Mouse (Mus musculus) forebrain, embryonic 15.5 days (tissue): ENCODE results near the gene Gimap9. TPM values are rescaled to one million over a fixed set of nuclear protein-coding genes. Genes with fewer than 3 reads are reported as not detected.
A peak's percentile ranks its signal among the peaks of the same experiment; 100 is the strongest.

ENCODE experiments used
- ATAC-seq: fragments of 200-750 bp; cut with Nextera tagmentation; replicated peaks from 2 replicates; pipeline ENCODE4 v1.8.0; 2017; ENCODE audit warnings: mild to moderate bottlenecking, moderate TSS enrichment, moderate library complexity
- H3K27ac ChIP-seq: fragments of 300-500 bp; sonication (generic); replicated peaks from 2 replicates; pipeline ENCODE4 v1.5.1; 2015; ENCODE audit warnings: mild to moderate bottlenecking, inconsistent platforms
- H3K27me3 ChIP-seq: fragments of 300-500 bp; sonication (generic); 2 replicates; pipeline ENCODE4 v1.6.1; 2015; ENCODE audit warnings: inconsistent platforms
- H3K36me3 ChIP-seq: fragments of 300-500 bp; sonication (generic); 2 replicates; pipeline ENCODE4 v1.6.1; 2015; ENCODE audit warnings: mild to moderate bottlenecking, inconsistent platforms
- H3K4me1 ChIP-seq: fragments of 300-500 bp; sonication (generic); 2 replicates; pipeline ENCODE4 v1.6.1; 2015; ENCODE audit warnings: inconsistent platforms
- H3K4me2 ChIP-seq: fragments of 300-500 bp; sonication (generic); replicated peaks from 2 replicates; pipeline ENCODE4 v1.6.1; 2015; ENCODE audit warnings: mild to moderate bottlenecking, inconsistent platforms
- H3K4me3 ChIP-seq: fragments of 300-500 bp; sonication (generic); 2 replicates; pipeline ENCODE4 v1.5.1; 2015; ENCODE audit warnings: mild to moderate bottlenecking, inconsistent platforms
- H3K9ac ChIP-seq: fragments of 300-500 bp; sonication (generic); replicated peaks from 2 replicates; pipeline ENCODE4 v1.6.1; 2015; ENCODE audit warnings: mild to moderate bottlenecking, inconsistent platforms
- H3K9me3 ChIP-seq: fragments of 300-500 bp; sonication (generic); 2 replicates; pipeline ENCODE4 v1.6.1; 2016; ENCODE audit warnings: inconsistent platforms
- WGBS: fragments of 180-500 bp; shearing (Covaris S2); methylation state at CpG from one replicate; pipeline ENCODE4 v1.1.7; 2015; ENCODE audit warnings: mixed read lengths; 5-methylcytosine and 5-hydroxymethylcytosine counted together
- polyA plus RNA-seq: library from polyadenylated mRNA; unstranded; fragments of >200 nt; fragmentation: Nextera tagmentation; extraction: Ambion mirVana; gene quantifications from 2 replicates; pipeline ENCODE4 v1.2.1, GENCODE M21; 2015

Gene Gimap9
- polyA plus RNA-seq, 1 experiment from 2014 or later = 1.8 TPM

DNA sequence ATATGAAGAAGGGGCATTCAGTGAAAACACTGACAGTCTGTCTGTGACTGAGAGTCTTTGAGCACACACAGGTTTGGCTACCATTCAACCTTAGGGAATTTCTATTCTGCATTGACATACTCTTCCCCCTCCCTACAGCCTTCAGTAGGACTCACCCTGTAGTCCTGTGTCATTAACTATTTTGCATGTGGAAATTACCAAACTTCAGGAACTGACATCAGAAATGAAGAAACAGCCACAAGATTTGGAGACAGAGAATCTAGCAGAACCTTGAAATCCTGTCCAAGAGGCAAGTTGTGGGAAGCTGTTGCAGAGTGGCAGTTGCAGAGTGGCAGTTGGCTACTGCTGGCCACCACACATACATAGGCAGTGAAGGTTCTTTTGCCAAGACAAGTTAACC is 7.9 kb upstream of the Gimap9 start:
- Histone ChIP-seq H3K4me2 (no peak overlapping the region), H3K4me3 (no peak overlapping the region), H3K4me1 (no peaks in the 10 kb centered on the region), H3K9me3 (no peaks in the 10 kb centered on the region), H3K27ac (no peak overlapping the region), H3K36me3 (no peaks in the 10 kb centered on the region), H3K9ac (no peak overlapping the region), H3K27me3 (no peaks in the 10 kb centered on the region)
- no peak for ATAC-seq

DNA sequence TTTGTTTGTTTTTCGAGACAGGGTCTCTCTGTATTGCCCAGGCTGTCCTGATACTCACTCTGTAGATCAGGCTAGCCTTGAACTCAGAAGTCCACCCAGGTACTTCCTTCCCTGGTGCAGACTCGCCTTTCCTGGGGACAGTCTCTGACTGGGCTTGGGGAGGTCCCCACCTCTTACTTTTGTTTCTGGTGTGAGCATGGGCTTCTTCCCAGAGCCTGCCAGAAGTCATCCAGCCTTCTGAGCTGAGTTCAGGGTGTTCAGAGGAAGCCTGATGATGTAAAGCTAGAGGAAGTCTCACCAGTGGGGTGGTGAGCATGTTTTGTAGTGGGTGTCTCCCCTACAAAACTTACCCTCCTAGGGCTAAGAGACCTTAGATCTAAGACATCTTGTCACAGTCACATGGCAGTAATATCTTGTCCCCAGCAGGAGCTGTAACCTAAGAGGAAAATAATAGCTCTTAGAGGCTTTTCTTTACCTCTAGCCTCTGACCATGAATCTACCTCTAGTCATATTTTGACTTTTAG is 6.4 kb upstream of the Gimap9 start:
- no peaks in the 10 kb centered on the region for H3K27me3 ChIP-seq
- H3K27ac ChIP-seq = no peak overlapping the region
- WGBS = 69% methylated on average over 2 of the region's 2 CpGs
- H3K9ac ChIP-seq = no peak overlapping the region
- no peak overlapping the region for H3K4me2 ChIP-seq
- no peaks in the 10 kb centered on the region for H3K36me3 ChIP-seq
- H3K4me1 ChIP-seq = no peaks in the 10 kb centered on the region
- ATAC-seq = no peak
- H3K9me3 ChIP-seq = no peaks in the 10 kb centered on the region
- no peak overlapping the region for H3K4me3 ChIP-seq

DNA sequence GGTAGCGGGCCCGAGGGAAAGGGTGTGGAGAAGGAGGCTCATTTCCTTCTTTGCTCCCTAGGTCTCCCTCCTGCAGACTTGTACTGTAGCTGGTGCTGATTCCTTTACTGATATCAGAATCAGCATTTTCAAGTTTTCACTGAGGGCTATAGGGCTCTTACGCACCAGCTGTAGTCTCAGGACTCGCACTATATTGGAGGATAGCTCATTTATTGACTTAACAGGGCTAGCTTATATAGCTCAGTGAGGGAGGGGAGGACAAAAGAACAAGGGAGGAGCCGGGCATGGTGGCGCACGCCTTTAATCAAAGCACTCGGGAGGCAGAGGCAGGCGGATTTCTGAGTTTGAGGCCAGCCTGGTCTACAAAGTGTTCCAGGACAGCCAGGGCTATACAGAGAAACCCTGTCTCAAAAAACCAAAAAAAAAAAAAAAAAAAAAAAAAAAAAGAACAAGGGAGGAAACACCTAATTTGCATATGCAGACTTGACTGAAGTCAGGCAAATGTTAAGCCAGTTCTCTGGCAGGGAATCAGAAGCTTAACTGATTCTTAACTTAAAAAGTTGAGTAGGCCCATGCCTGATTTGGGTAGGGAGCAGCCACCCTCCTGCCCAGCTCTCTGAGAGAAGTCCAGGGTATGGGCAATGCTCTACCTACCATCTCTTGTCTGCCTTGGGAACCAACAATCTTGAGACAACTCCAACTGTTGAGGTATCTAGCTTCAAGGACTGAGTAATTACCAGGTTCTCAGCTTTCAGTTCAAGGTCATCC is 1.5 kb upstream of the Gimap9 start:
- H3K9ac ChIP-seq = no peak overlapping the region
- WGBS = 91% methylated on average over 9 of the region's 9 CpGs
- no peak overlapping the region for H3K4me2 ChIP-seq
- no peaks in the 10 kb centered on the region for H3K9me3 ChIP-seq
- H3K36me3 ChIP-seq = no peaks in the 10 kb centered on the region
- no peaks in the 10 kb centered on the region for H3K4me1 ChIP-seq
- no peaks in the 10 kb centered on the region for H3K27me3 ChIP-seq
- H3K4me3 ChIP-seq = no peak overlapping the region
- ATAC-seq = no peak
- H3K27ac ChIP-seq = no peak overlapping the region

DNA sequence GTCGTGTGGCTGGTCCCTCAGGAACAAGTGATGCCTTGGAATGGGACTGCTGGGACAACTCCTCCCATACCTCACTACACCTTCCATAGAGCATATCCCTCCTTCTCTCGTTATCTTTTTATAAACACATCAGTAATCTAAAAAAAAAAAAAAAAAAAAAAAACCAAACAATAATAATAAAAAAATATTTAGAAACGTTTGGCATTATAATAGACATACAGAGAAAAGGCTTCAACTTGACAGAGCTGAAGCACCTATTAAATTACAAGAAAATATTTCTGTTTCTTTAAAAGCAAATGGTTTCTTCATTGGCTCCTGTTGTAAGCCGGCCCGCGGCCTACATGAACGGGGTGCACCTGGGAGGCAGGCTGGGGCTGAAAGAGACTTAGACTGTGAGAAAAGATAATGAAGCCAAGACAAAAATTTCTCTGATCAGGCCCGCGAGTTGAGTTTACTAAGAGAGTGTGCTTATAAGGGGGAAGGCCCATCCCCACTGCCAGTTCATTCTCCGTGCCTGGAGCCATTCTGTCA is 464 bp upstream of the Gimap9 start:
- WGBS = 44% methylated on average over 10 of the region's 10 CpGs
- ATAC-seq = no peak
- Histone ChIP-seq H3K9ac (no peak overlapping the region), H3K4me3 (no peak overlapping the region), H3K4me2 (peak overlapping the region; percentile 22), H3K4me1 (no peaks in the 10 kb centered on the region), H3K27me3 (no peaks in the 10 kb centered on the region), H3K36me3 (no peaks in the 10 kb centered on the region), H3K9me3 (no peaks in the 10 kb centered on the region), H3K27ac (no peak overlapping the region)

DNA sequence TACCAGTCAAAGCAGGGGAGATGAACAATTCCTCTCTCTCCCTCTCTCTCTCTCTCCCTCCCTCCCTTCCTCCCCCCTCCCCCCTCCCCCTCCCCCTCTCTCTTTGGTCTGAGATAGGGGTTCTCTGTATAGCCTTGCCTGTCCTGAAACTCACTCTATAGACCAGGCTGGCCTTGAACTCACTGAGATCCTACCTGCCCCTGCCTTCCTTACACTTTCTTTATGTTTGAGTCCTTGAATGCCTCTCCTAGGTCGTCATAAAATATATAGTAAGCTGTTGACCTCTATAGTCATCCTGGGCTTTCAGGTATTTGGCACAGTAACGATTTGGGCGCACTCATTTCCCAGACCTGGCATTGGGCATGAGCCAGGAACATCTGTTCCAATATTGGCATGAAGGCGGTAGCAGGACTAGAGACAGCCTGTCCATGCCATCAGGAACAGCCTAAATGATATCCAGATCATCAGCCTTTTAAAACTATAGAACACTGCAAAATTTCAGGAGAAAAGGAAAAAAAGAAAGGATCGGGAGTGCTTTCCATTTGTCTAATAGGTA is 1.0 kb downstream of the Gimap9 start:
- H3K27ac ChIP-seq = no peak overlapping the region
- no peak overlapping the region for H3K9ac ChIP-seq
- no peak for ATAC-seq
- no peak overlapping the region for H3K4me2 ChIP-seq
- no peaks in the 10 kb centered on the region for H3K36me3 ChIP-seq
- H3K4me1 ChIP-seq = no peaks in the 10 kb centered on the region
- no peak overlapping the region for H3K4me3 ChIP-seq
- H3K27me3 ChIP-seq = no peaks in the 10 kb centered on the region
- H3K9me3 ChIP-seq = no peaks in the 10 kb centered on the region
- WGBS = 73% methylated on average over 5 of the region's 5 CpGs

DNA sequence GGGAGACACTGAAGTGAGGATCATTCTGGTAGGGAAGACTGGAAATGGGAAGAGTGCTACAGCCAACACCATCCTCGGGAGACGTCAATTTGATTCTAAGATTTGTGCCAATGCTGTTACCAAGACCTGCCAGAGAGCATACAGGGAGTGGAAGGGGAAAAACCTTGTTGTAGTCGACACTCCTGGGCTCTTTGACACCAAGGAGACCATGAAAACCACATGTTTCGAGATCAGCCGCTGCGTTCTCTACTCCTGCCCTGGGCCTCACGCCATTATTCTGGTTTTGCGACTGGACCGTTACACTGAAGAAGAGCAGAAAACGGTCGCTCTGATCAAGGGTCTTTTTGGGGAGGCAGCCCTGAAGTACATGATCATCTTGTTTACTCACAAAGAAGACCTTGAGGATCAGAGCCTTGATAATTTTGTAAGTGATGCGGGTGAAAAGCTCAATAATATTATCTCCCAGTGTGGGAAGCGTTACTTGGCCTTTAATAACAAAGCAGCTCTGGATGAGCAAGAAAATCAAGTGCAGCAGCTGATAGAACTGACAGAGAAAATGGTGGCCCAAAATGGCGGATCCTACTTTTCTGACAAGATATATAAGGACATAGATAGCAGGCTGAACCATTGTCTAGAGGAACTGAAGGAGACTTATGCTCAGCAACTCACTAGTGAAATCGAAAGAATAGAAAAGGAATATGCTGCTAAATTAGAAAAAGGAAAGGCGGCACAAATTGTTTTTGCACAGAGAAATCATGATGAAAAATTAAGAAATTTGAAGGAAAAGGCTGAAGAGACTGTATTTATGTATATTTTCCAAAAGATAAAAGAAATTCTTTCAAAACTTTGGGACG is 1.8 kb downstream of the Gimap9 start:
- Histone ChIP-seq H3K4me2 (no peak overlapping the region), H3K4me3 (no peak overlapping the region), H3K9me3 (no peaks in the 10 kb centered on the region), H3K27me3 (no peaks in the 10 kb centered on the region), H3K27ac (no peak overlapping the region), H3K36me3 (no peaks in the 10 kb centered on the region), H3K9ac (no peak overlapping the region), H3K4me1 (no peaks in the 10 kb centered on the region)
- ATAC-seq = no peak
- 92% methylated on average over 17 of the region's 17 CpGs for WGBS

DNA sequence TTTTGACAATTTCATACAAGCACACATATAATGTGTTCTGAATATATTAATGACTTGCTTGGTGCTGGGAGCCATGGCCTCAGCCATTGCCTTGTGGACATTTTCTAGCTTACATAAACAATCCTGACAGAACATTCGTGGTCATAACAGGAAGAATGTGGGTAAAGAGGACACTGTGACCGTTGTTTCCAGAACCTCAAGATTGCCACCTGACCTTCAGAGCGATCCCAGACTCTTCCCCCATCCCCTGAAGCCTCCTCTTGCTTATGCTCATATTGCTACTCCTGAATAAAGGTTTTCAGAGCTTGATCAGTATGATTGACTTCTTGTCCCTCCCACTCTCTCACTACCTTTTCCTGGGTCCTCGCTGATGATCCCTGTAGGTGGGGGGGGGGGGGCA is 2.5 kb downstream of the Gimap9 start:
- Histone ChIP-seq H3K36me3 (no peaks in the 10 kb centered on the region), H3K27ac (no peak overlapping the region), H3K4me1 (no peaks in the 10 kb centered on the region), H3K4me3 (no peak overlapping the region), H3K9me3 (no peaks in the 10 kb centered on the region), H3K9ac (no peak overlapping the region), H3K27me3 (no peaks in the 10 kb centered on the region), H3K4me2 (no peak overlapping the region)
- WGBS = 84% methylated on average over 4 of the region's 4 CpGs
- ATAC-seq = no peak

DNA sequence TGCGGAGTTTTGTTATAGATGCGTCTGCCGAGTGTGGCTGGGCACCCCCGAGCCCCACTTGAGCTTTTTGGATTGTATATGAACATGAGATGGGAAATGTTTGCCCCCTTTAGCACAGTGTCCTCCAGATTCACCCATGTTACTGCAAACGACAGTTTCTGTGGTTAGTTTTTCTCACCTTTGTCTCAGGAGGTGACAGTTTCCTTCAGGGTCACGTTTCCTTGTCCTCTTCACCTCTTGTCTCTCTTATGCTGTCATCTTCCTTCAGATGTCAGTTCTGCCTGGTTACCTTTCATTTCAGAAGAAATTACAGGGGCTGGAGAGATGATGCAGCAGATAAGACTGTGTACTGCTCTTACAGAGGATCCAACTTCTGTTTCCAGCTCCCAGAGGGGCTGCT is 3.8 kb downstream of the Gimap9 start:
- Histone ChIP-seq H3K4me2 (no peak overlapping the region), H3K4me1 (no peaks in the 10 kb centered on the region), H3K9me3 (no peaks in the 10 kb centered on the region), H3K9ac (no peak overlapping the region), H3K36me3 (no peaks in the 10 kb centered on the region), H3K27me3 (no peaks in the 10 kb centered on the region), H3K27ac (no peak overlapping the region), H3K4me3 (no peak overlapping the region)
- no peak for ATAC-seq
- 91% methylated on average over 6 of the region's 6 CpGs for WGBS

DNA sequence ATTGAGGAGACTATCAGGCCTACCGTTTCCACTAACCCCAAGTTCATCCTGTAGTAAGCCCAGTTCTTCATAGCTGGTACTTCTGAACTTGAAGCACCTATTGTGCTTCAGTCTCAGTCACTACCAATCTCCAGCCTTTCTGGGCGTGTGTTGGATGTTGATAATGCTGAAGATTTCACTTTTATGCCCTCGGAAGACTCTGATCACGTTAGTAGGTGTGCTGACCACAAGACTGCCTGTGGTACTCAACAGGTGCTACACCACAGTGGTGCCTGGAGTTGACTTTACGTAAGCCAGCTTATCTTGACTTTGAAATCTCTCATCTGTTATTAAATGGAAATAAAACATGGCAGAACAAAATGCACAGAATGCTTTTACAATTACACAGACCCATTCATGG is 4.5 kb downstream of the Gimap9 start:
- no peak for ATAC-seq
- H3K27ac ChIP-seq = no peak overlapping the region

DNA sequence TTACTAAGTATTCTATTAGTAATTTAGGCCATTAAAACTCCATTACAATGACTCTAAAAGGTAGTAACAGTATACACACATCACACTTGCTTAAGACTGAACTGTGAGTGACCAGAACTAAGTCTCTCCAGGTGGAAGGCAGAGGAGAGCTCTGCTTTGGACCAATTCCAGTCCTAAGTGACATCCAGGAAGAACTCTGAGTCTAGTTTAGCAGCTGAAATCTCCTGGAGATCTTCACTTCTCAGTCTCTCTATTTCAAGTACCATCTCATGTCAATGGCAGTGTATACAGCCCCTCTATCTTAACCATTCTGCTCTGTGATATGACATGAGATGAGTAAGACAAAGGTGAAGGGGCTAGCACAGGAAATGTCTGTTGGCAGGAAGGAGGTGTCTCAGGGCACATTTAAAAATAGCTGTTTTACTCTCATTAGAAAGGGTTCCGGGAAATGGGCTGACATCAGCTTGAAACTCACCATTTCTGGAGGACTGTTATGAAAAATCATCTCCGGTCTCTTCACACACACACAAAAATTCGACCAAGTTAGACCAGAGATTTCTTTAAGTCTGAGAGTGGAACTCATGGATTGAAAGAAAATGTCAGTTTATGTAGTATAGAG is 5.7 kb downstream of the Gimap9 start:
- H3K27ac ChIP-seq = no peak overlapping the region
- 85% methylated on average over 3 of the region's 3 CpGs for WGBS
- no peak overlapping the region for H3K9ac ChIP-seq

More for the DNA sequence above, 4.5 kb downstream of the Gimap9 start:
- no peaks in the 10 kb centered on the region for H3K27me3 ChIP-seq
- no peaks in the 10 kb centered on the region for H3K4me1 ChIP-seq
- no peak overlapping the region for H3K4me3 ChIP-seq
- no peaks in the 10 kb centered on the region for H3K9me3 ChIP-seq
- no peaks in the 10 kb centered on the region for H3K36me3 ChIP-seq
- no peak overlapping the region for H3K4me2 ChIP-seq
- 82% methylated on average over 5 of the region's 5 CpGs for WGBS
- no peak overlapping the region for H3K9ac ChIP-seq

DNA sequence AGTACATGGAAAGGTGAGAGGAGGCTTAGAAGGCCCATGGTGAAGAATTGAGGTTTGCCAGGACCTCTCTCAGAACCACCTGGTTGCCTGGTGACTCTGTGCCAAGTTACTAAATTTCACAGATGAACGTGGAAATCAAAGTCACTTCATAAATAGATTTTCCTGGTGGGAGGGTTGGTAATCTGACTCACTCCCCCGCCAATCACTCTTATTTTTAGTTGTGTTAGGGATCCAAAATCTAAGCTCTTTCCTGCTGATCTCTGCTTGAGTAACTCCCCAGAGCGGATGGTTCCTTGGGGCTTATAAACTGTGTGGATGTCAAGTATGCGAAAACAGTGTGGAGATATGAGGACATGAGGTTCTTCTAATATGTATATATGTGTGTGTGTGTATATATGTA is 6.3 kb downstream of the Gimap9 start:
- H3K4me1 ChIP-seq = no peaks in the 10 kb centered on the region
- ATAC-seq = no peak
- no peak overlapping the region for H3K4me3 ChIP-seq
- H3K9ac ChIP-seq = no peak overlapping the region
- 84% methylated on average over 4 of the region's 4 CpGs for WGBS
- no peaks in the 10 kb centered on the region for H3K36me3 ChIP-seq
- no peak overlapping the region for H3K27ac ChIP-seq
- no peaks in the 10 kb centered on the region for H3K27me3 ChIP-seq
- H3K9me3 ChIP-seq = no peaks in the 10 kb centered on the region
- no peak overlapping the region for H3K4me2 ChIP-seq

More for the DNA sequence above, 5.7 kb downstream of the Gimap9 start:
- H3K4me1 ChIP-seq = no peaks in the 10 kb centered on the region
- H3K36me3 ChIP-seq = no peaks in the 10 kb centered on the region
- no peak overlapping the region for H3K4me3 ChIP-seq
- H3K9me3 ChIP-seq = no peaks in the 10 kb centered on the region
- no peaks in the 10 kb centered on the region for H3K27me3 ChIP-seq
- ATAC-seq = no peak
- no peak overlapping the region for H3K4me2 ChIP-seq
